Mouse (Mus musculus): ENCODE data around the gene Zfp697. TPM values are rescaled to one million over a fixed set of nuclear protein-coding genes. Genes with fewer than 3 reads are reported as not detected.

Gene Zfp697
- not detected in 4 replicates for total RNA-seq (2023; ENCODE audit: inconsistent age)

GRCm38 (mm10) chr3:98382246-98382939 lies at the start of gene Zfp697:
Gene Zfp697, plus strand, starts transcription at chr3:98382461.

GRCm38 (mm10) chr3:98339706-98340109 lies 42.6 kb upstream of the Zfp697 start, which contains the start of gene Phgdh:
Gene Phgdh, minus strand, starts transcription at chr3:98339990.

DNA sequence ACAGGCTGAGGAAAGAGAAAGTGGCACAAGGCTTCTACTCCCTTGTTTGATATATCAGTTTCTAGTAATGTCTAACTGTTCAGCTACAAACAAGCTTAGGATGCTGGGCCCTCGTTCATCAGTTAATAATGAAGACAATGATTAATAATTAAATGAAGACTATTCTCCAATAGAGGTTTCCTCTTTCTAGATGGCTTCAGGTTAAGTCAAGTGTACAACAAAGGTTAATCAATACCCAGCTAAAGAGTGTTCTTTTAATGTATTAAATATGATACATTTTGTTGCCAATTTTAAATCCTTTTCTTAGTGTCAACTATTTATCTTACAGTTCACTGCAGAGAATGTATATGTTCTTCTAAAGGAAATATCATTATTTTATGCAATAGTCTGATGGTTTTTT lies 74.8 kb downstream of the Zfp697 start, which contains the start of gene Gm4450:
Gene Gm4450 (minus strand): TSS at position 101 of the 400 bp plus-strand sequence.

DNA sequence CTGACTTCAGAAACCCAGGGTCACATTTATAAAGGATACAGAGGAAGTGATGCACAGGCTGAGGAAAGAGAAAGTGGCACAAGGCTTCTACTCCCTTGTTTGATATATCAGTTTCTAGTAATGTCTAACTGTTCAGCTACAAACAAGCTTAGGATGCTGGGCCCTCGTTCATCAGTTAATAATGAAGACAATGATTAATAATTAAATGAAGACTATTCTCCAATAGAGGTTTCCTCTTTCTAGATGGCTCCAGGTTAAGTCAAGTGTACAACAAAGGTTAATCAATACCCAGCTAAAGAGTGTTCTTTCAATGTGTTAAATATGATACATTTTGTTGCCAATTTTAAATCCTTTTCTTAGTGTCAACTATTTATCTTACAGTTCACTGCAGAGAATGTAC lies 128.2 kb downstream of the Zfp697 start, which contains the start of gene Hsd3b4:
Gene Hsd3b4 (minus strand): TSS at position 101 of the 400 bp plus-strand sequence.

DNA sequence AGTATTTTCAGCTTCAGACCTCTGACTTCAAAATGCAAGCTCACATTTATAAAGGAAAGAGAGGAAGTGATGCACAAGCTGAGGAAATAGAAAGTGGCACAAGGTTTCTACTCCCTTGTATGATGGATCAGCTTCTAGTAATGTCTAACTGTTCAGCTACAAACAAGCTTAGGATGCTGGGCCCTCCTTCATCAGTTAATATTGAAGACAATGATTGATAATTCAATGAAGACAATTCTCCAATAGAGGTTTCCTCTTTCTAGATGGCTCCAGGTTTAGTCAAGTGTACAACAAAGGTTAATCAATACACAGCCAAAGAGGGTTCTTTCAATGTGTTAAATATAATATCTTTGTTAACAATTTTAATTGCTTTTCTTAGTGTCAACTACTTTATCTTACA lies 206.4 kb downstream of the Zfp697 start, which contains the start of gene Gm10681:
Gene Gm10681 (minus strand): TSS at position 101 of the 400 bp plus-strand sequence.

GRCm38 (mm10) chr3:98630152-98630551 lies 247.9 kb downstream of the Zfp697 start, which contains the start of gene Hsd3b5:
Gene Hsd3b5, minus strand, starts transcription at chr3:98630252.

GRCm38 (mm10) chr3:98724376-98724775 lies 342.1 kb downstream of the Zfp697 start, which contains the start of gene Hsd3b2:
Gene Hsd3b2, minus strand, starts transcription at chr3:98724543.

Other genes with a start within 250 kb of the Zfp697 start
- gene Adam30, start 221.8 kb upstream of the Zfp697 start, total RNA-seq (2023; ENCODE audit: inconsistent age), result 8.4 to 11.5 TPM (median 10.6 TPM) in 4 replicates
- gene Reg4, start 160.3 kb upstream of the Zfp697 start, total RNA-seq (2023; ENCODE audit: inconsistent age), result not detected in 4 replicates
- 0.21 TPM in 1 of 4 replicates, not detected in the others for gene Hmgcs2, start 102.0 kb upstream of the Zfp697 start, total RNA-seq (2023; ENCODE audit: inconsistent age)
- gene Phgdh, start 42.5 kb upstream of the Zfp697 start, total RNA-seq (2023; ENCODE audit: inconsistent age), result 60.1 to 71.5 TPM (median 61.5 TPM) in 4 replicates
- not detected in 4 replicates for gene Gm4450, start 74.7 kb downstream of the Zfp697 start, total RNA-seq (2023; ENCODE audit: inconsistent age)
- gene Hsd3b4, start 128.1 kb downstream of the Zfp697 start, total RNA-seq (2023; ENCODE audit: inconsistent age), result not detected in 4 replicates
- gene Gm10681, start 206.3 kb downstream of the Zfp697 start, total RNA-seq (2023; ENCODE audit: inconsistent age), result not detected in 4 replicates
- gene Hsd3b5, start 247.8 kb downstream of the Zfp697 start, total RNA-seq (2023; ENCODE audit: inconsistent age), result not detected in 4 replicates